Mouse (Mus musculus): ENCODE data around the gene Mcmbp. TPM values are rescaled to one million over a fixed set of nuclear protein-coding genes. Genes with fewer than 3 reads are reported as not detected.

Gene Mcmbp
- total RNA-seq, 1 experiment, result 61.3 TPM

- H3K36me3 ChIP-seq (ENCODE audit: control insufficient read depth, insufficient read depth, low read length, poor library complexity, severe bottlenecking), result peaks cover 2% of the 10 kb centered on the region; the same call in 1 of the 2 replicates
- no peak overlapping the region for H3K27ac ChIP-seq (ENCODE audit: insufficient read depth, low read depth, low read length, poor library complexity, severe bottlenecking)
- in situ Hi-C loops (cut with MboI; ENCODE audit: low sequenced_read_pairs in 2 of 2, unreplicated experiment in 2 of 2), result no loop called here
- peaks cover 0 to 16% of the 10 kb centered on the region in 2 experiments; a peak in 2 of 4 replicates for H3K4me1 ChIP-seq (ENCODE audit: control insufficient read depth in 2 of 2, insufficient read depth in 2 of 2, low read length in 2 of 2, poor library complexity in 1 of 2)
- H3K9ac ChIP-seq (ENCODE audit: insufficient read depth, low read depth, low read length, poor library complexity, severe bottlenecking), result no peak overlapping the region
- no peaks in the 10 kb centered on the region for H3K9me3 ChIP-seq (ENCODE audit: control insufficient read depth, insufficient read depth, low read depth, low read length)
- no peak for DNase-seq (ENCODE audit: low read depth, low spot score)
- TF ChIP-seq HCFC1 (IDR thresholded peaks at IDR 0.05; ENCODE audit: borderline replicate concordance, insufficient read depth, low read length) (no peak), ZNF384 (IDR thresholded peaks at IDR 0.05; ENCODE audit: low read depth, low read length) (no peak), CHD2 (IDR thresholded peaks at IDR 0.05; ENCODE audit: low read depth, low read length) (no peak), MAFK (IDR thresholded peaks at IDR 0.05; ENCODE audit: insufficient read depth, low read depth, low read length) (no peak), ZC3H11A (IDR thresholded peaks at IDR 0.05; ENCODE audit: borderline replicate concordance, low read depth, low read length) (no peak)
- H3K4me3 ChIP-seq (ENCODE audit: insufficient read depth in 1 of 2, low read depth in 1 of 2, low read length in 2 of 2, poor library complexity in 1 of 2, severe bottlenecking in 1 of 2), result no peak overlapping the region
Observed at GRCm38 (mm10) chr7:128667788-128668187, 72.5 kb downstream of the Mcmbp start.

- Histone ChIP-seq H3K4me3 (ENCODE audit: insufficient read depth in 1 of 2, low read depth in 1 of 2, low read length in 2 of 2, poor library complexity in 1 of 2, severe bottlenecking in 1 of 2) (no peak overlapping the region), H3K9ac (ENCODE audit: insufficient read depth, low read depth, low read length, poor library complexity, severe bottlenecking) (no peak overlapping the region), H3K36me3 (ENCODE audit: control insufficient read depth, insufficient read depth, low read length, poor library complexity, severe bottlenecking) (peaks cover 2% of the 10 kb centered on the region; the same call in 1 of the 2 replicates), H3K4me1 (ENCODE audit: control insufficient read depth in 2 of 2, insufficient read depth in 2 of 2, low read length in 2 of 2, poor library complexity in 1 of 2) (peaks cover 0 to 8% of the 10 kb centered on the region in 2 experiments; a peak in 1 of 4 replicates), H3K9me3 (ENCODE audit: control insufficient read depth, insufficient read depth, low read depth, low read length) (no peaks in the 10 kb centered on the region), H3K27ac (ENCODE audit: insufficient read depth, low read depth, low read length, poor library complexity, severe bottlenecking) (no peak overlapping the region)
- DNase-seq (ENCODE audit: low read depth, low spot score), result no peak
- in situ Hi-C loops (cut with MboI; ENCODE audit: low sequenced_read_pairs in 2 of 2, unreplicated experiment in 2 of 2), result no loop called here
- TF ChIP-seq HCFC1 (IDR thresholded peaks at IDR 0.05; ENCODE audit: borderline replicate concordance, insufficient read depth, low read length), result no peak
- no peak for TF ChIP-seq CHD2 (IDR thresholded peaks at IDR 0.05; ENCODE audit: low read depth, low read length)
- no peak for TF ChIP-seq ZNF384 (IDR thresholded peaks at IDR 0.05; ENCODE audit: low read depth, low read length)
- no peak for TF ChIP-seq ZC3H11A (IDR thresholded peaks at IDR 0.05; ENCODE audit: borderline replicate concordance, low read depth, low read length)
- no peak for TF ChIP-seq MAFK (IDR thresholded peaks at IDR 0.05; ENCODE audit: insufficient read depth, low read depth, low read length)
Observed at GRCm38 (mm10) chr7:128664861-128665377, 75.4 kb downstream of the Mcmbp start.

- TF ChIP-seq HCFC1 (IDR thresholded peaks at IDR 0.05; ENCODE audit: borderline replicate concordance, insufficient read depth, low read length), result no peak
- no peak for TF ChIP-seq ZC3H11A (IDR thresholded peaks at IDR 0.05; ENCODE audit: borderline replicate concordance, low read depth, low read length)
- no peak for TF ChIP-seq ZNF384 (IDR thresholded peaks at IDR 0.05; ENCODE audit: low read depth, low read length)
- TF ChIP-seq CHD2 (IDR thresholded peaks at IDR 0.05; ENCODE audit: low read depth, low read length), result no peak
- no peak for TF ChIP-seq MAFK (IDR thresholded peaks at IDR 0.05; ENCODE audit: insufficient read depth, low read depth, low read length)
- in situ Hi-C loops (cut with MboI; ENCODE audit: low sequenced_read_pairs in 2 of 2, unreplicated experiment in 2 of 2), result no loop called here
- H3K36me3 ChIP-seq (ENCODE audit: control insufficient read depth, insufficient read depth, low read length, poor library complexity, severe bottlenecking), result peaks cover 2% of the 10 kb centered on the region; the same call in 1 of the 2 replicates
- H3K27ac ChIP-seq (ENCODE audit: insufficient read depth, low read depth, low read length, poor library complexity, severe bottlenecking), result no peak overlapping the region
- H3K4me1 ChIP-seq (ENCODE audit: control insufficient read depth in 2 of 2, insufficient read depth in 2 of 2, low read length in 2 of 2, poor library complexity in 1 of 2), result peaks cover 0 to 8% of the 10 kb centered on the region in 2 experiments; a peak in 1 of 4 replicates
- no peaks in the 10 kb centered on the region for H3K9me3 ChIP-seq (ENCODE audit: control insufficient read depth, insufficient read depth, low read depth, low read length)
- H3K4me3 ChIP-seq (ENCODE audit: insufficient read depth in 1 of 2, low read depth in 1 of 2, low read length in 2 of 2, poor library complexity in 1 of 2, severe bottlenecking in 1 of 2), result no peak overlapping the region
- no peak overlapping the region for H3K9ac ChIP-seq (ENCODE audit: insufficient read depth, low read depth, low read length, poor library complexity, severe bottlenecking)
- no peak for DNase-seq (ENCODE audit: low read depth, low spot score)
Observed at GRCm38 (mm10) chr7:128663906-128664305, 76.4 kb downstream of the Mcmbp start.

- Histone ChIP-seq H3K4me1 (ENCODE audit: control insufficient read depth in 2 of 2, insufficient read depth in 2 of 2, low read length in 2 of 2, poor library complexity in 1 of 2) (no peaks in the 10 kb centered on the region), H3K9me3 (ENCODE audit: control insufficient read depth, insufficient read depth, low read depth, low read length) (no peaks in the 10 kb centered on the region), H3K4me3 (ENCODE audit: insufficient read depth in 1 of 2, low read depth in 1 of 2, low read length in 2 of 2, poor library complexity in 1 of 2, severe bottlenecking in 1 of 2) (no peak overlapping the region), H3K36me3 (ENCODE audit: control insufficient read depth, insufficient read depth, low read length, poor library complexity, severe bottlenecking) (no peaks in the 10 kb centered on the region), H3K9ac (ENCODE audit: insufficient read depth, low read depth, low read length, poor library complexity, severe bottlenecking) (no peak overlapping the region), H3K27ac (ENCODE audit: insufficient read depth, low read depth, low read length, poor library complexity, severe bottlenecking) (no peak overlapping the region)
- DNase-seq (ENCODE audit: low read depth, low spot score), result no peak
- in situ Hi-C loops (cut with MboI; ENCODE audit: low sequenced_read_pairs in 2 of 2, unreplicated experiment in 2 of 2), result no loop called here
- no peak for TF ChIP-seq ZNF384 (IDR thresholded peaks at IDR 0.05; ENCODE audit: low read depth, low read length)
- no peak for TF ChIP-seq HCFC1 (IDR thresholded peaks at IDR 0.05; ENCODE audit: borderline replicate concordance, insufficient read depth, low read length)
- TF ChIP-seq ZC3H11A (IDR thresholded peaks at IDR 0.05; ENCODE audit: borderline replicate concordance, low read depth, low read length), result no peak
- TF ChIP-seq CHD2 (IDR thresholded peaks at IDR 0.05; ENCODE audit: low read depth, low read length), result no peak
- no peak for TF ChIP-seq MAFK (IDR thresholded peaks at IDR 0.05; ENCODE audit: insufficient read depth, low read depth, low read length)
Observed at GRCm38 (mm10) chr7:128656970-128657369, 83.3 kb downstream of the Mcmbp start.

Other genes with a start within 250 kb of the Mcmbp start
- 6.3 and 13.6 TPM in 2 replicates for gene Bag3, start 216.9 kb downstream of the Mcmbp start, total RNA-seq (2012; rRNA removed)
- gene Inpp5f, start 129.2 kb downstream of the Mcmbp start, total RNA-seq (2012; rRNA removed), result 12.7 and 14.7 TPM in 2 replicates
- gene Sec23ip, start 4.4 kb upstream of the Mcmbp start, total RNA-seq (2012; rRNA removed), result 18.9 and 25.3 TPM in 2 replicates

Measured in ES-E14 (cell line).